Mouse (Mus musculus) kidney, postnatal 4 days (tissue): ENCODE measurements around the gene Gnptg.

Source experiments
- DNase-seq, 2 experiments: peaks; one replicate each; pipeline ENCODE4 v3.0.0; 2021; ENCODE audit warnings: mixed read lengths in 2 of 2

Gene Gnptg

GRCm38 (mm10) chr17:25239695-25240636 is at the start of gene Gnptg, which contains the start of gene Tsr3:
Gene Gnptg, minus strand, starts transcription at chr17:25240124.
Gene Tsr3, plus strand, starts transcription at chr17:25240170.
- DNase-seq = peak; percentile 90 to 95

DNA sequence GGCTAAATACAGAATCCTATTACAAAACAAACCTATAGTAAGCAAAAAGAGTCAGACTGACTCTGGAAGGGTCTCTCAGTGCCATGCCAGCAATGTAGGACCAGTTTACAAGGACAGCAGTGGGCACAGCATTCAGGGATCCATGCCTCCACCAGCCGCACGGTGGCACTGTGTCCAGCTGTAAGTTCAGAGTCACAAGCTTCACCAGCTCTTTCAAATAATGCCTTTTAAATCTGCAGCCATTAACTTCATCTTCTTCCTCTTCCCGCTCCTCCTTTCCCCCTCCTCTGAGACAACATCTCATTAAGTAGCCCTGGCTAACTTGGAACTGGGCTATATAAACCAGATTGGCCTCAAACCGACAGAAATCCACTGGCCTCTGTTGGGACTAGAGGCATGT is 48.9 kb upstream of the Gnptg start:
- peak; percentile 74 to 77 for DNase-seq

GRCm38 (mm10) chr17:25285033-25285432 is 45.1 kb upstream of the Gnptg start:
- DNase-seq = peak; percentile 75 to 80

GRCm38 (mm10) chr17:25282133-25282532 is 42.2 kb upstream of the Gnptg start:
- peak; percentile 60 to 78 for DNase-seq

DNA sequence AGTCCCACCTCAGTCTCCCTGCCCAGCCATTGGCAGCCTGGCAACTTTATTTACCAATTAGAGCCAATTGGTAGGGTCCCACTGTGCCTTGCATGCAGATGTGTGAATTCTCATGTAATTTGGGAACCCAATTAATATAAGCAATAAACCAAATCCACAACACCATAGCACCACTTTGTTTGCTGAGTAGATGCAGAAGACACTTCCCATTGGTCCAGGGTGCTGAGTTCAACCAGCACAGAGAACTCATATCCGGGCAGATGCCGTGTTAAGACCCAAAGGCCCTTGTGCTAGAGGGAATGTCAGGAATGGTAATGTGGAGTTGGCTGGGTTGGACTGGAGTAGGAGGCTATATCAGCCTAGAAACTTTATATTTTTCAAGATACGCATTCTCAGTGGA is 35.9 kb upstream of the Gnptg start:
- DNase-seq = no peak

DNA sequence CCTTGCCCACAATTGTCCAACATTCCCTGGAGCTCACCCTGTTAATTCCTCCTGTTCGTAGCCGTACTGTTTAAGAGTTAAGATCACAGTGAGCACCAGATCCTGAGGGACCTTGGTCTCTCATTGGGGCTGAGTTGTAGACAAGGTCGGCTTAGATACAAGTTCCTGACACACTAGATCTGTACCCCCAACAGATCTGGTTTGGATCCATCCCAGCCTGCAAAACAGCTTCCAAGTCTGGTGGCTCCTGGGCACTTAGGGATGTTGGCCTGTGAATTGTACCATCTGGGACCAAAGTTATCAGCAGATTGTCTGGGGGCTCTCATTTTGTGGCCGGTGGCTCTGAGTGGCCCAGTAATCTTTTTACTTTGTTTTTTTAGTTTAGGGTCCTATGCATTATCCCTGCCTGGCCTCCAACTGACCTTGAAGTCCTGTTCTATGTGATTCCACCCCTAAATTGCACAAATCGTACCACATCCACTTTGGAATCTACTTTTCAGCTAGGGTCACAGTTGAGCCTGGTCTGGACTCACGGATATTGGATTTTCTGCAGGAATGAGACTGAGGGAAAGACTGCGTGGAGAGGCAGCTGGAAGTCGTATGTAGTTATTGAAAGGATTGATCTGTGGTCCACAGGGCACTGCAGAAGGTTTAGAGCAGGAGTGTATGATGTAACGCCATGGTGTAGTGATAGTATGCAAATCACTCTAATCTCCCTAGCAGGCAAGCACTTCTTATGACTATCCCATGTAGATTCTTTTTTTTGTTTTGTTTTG is 34.8 kb upstream of the Gnptg start, which contains the start of gene Ube2i:
Ube2i (minus strand) TSS at position 52 of the 776 bp plus-strand sequence.
- no peak for DNase-seq

GRCm38 (mm10) chr17:25273706-25274501 is 34.0 kb upstream of the Gnptg start:
- peak; percentile 94 to 96 for DNase-seq

DNA sequence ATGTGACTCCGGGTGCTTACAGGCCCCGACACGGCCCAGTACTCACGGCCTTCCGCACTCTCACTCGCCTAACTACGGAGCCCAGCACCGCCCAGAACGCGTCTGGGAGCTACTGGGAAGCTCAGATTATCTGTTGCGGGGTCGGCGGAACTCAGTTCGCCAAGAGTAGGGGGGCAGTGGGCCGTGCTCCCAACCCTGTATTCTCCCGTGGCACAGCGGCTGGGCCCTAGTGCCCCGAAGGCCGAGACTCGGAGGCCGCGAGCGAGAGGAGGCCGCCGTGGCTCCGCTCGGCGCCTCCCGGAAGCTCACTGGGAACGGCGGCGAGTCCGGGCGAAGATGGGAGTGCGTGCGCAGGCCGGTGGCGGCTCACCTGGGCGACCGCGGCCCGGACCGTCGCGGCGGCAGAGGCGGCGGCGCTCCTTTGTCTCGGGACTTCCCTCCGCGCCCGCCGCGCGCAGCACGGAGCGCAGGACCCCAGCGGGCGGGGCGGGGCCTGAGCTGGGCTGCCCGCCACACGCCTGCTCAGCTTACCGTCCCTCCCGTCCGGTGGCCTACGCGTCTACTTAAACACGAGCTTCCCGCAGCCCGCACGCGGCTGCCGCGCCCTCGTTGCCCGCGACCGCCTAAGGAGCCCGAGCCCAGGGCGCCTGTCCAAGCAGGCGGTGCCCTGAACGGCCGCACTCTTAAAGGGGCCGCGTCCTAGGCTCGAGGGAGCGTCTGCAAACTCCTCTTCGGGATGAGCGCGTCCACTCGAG is 33.2 kb upstream of the Gnptg start:
- peak; percentile 87 to 94 for DNase-seq

- peak in 1 of 2 experiments; percentile 51 for DNase-seq
Observed at GRCm38 (mm10) chr17:25272326-25272725, 32.4 kb upstream of the Gnptg start.

- no peak for DNase-seq
Observed at GRCm38 (mm10) chr17:25270795-25271335, 30.9 kb upstream of the Gnptg start.

DNA sequence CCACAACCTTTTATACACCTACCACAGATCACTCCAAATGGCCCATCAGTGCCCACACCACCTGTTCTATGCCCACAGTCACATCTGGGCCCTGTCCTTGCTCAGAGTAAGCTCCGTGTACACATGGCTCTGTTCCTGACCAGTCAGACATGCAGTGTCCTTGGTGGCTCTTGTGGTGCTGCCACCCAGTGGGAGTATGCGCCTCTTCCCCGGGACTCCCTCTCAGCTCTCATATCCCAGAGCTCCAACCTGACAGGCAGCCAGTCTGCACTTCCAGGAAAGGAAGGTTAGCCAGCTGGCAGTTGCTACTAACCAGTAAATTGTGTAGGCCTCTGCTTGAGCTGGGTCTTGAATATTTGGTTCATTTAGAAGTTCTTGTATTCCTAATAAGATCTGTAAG is 24.5 kb upstream of the Gnptg start:
- peak in 1 of 2 experiments; percentile 47 for DNase-seq

DNA sequence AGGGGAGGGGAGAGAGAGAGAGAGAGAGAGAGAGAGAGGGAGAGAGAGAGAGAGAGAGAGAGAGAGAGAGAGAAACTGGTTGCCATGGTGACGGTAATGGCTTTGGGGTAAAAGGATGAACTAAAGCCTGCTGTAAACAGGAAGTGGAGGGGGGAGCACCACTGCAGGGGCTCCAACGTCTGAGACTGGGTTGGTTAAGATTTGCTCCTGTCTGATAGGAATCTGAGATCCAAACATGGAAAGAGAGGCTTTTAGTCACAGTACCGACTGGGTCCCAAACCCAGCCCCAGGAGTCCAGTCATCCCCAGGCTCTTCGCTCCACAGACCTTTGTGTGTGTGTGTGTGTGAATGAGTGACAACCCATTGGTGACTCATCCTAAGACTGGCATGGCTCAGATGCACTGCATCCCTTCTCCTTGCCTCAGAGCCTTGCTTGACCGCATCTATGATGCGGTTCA is 17.9 kb upstream of the Gnptg start:
- no peak for DNase-seq

DNA sequence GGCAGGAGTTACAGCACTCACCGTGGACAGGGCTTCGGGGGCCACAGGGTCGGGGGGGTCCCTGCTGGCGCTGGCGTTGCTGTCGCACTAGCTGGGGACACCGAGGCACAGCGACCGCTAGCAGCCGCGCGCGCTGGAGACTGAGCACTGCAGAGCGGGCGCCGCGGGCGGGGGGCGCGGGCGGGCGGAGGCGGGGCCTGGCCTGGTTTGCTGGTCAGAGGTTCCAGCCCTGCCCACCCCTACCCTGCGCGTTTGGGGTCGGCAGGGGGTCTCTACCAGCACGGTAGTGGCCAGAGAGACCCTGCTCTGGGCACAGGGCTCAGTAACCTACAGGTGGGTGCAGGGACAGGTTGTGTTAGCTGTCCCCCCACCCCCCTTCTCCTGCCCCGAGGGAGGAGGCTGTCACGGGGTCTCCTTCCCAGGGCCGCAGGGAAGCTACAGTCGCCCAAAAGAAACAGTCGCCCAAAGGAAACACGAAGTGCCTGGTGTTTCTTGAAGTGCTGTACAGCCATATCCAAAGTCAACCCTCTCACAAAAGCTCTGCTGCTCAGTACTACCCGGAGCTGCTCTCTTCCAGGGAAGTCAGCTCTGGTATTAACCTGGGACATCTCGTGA is 16.3 kb upstream of the Gnptg start, which contains the start of gene Baiap3:
Baiap3 (minus strand) TSS at position 225 of the 615 bp plus-strand sequence.
- peak; percentile 59 to 72 for DNase-seq

- DNase-seq = no peak
Observed at GRCm38 (mm10) chr17:25255110-25255509, 15.2 kb upstream of the Gnptg start.

DNA sequence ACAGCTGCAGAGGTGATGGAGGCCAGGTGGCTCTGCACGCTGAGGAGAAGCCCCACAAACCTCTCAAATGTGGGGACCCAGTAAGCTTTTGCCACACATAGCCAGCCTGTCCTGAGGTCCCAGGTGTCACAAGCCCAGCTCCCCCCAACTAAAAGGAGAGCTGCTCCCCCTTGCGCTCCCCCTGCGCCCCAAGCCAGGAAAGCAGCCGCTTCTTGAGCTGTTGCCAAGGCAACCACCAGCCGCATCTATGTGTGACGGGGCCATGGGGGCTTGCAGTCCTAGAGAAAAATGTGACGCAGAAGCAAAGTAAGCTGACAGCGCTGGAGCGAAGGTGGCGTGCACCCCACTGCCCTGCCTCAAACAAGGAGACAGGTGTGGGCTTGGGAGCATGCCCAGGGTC is 13.8 kb upstream of the Gnptg start:
- no peak for DNase-seq

DNA sequence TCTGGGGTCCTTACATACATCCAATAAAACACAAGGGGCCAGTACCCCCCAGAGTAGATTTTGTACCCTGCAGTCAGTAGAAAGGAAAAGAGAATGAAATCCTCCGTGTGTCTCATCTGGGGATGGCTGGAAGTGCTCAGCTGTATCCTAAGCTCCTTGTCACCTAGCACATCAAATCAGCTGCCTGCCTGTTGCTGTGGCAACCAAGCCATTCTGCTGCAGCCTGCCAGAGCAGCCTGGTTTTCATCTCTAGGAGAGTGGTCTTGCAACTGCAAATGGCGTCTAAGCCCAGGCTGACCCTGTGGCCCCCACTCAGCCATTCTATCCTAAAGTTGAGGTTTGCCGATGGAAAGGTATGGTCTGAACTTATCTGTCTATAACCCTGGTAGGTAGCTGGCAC is 12.7 kb upstream of the Gnptg start:
- DNase-seq = no peak

- DNase-seq = no peak
Observed at GRCm38 (mm10) chr17:25250181-25250835, 10.4 kb upstream of the Gnptg start.

DNA sequence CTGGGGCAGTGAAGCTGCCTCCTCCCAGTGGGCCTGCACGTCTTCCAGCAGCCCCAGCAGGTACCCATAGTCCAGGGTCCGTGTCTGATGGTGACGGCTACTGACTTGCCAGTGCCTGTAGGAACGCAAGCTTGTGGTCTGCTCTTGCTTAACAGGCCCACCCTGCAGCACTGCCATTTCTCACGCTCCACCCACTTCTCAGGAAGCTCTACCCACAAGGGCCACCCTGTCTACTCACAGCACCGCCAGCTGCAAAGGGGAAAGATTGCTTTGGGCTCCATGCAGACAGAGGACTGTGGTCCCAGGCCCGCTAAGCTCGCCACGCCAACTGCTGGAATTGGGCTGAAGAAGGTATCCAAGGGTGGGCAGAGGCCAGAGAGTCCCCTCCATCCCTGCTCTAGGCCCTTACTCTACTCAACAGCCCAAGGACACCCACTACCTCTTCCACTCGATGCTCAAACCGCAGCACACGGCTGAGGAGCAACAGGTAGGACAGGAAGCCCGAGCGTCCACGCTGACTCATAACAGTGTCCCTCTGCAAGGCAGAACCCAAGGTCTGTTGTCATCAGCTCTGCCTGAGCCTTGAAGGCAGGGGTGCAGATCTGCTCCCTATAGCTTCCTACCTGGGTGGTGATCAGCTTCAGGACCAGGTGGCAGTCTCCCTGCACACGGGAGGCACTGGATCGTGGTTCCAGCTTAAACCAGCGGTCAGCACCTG is 8.3 kb upstream of the Gnptg start:
- no peak for DNase-seq

DNA sequence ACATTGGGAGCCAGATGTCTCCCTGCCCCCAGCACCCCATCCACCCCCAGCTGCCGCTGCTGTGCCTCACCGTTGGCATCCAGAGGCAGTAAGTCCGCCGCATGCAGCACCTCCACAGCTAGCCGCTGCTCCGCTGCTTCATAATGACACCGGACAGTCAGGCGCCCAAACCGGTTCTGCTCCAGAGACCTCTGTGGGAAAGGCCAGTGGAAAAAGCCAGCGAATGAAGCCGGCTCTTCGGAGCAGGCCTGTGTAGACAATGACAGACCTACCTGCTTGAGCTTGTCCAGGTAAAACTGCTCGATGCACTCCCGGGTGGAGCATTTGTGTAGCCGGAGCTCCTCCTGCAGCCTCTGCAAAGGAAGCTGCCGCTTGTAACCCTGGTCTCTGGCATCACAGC is 4.3 kb upstream of the Gnptg start:
- peak in 1 of 2 experiments; percentile 44 for DNase-seq
